Mouse (Mus musculus) testis, postnatal 10 days (tissue): ENCODE measurements around the gene Lrig3.

Experiments
- DNase-seq: peaks from one replicate; pipeline ENCODE4 v3.0.0; 2021; ENCODE audit warnings: low spot score

Gene Lrig3

DNA sequence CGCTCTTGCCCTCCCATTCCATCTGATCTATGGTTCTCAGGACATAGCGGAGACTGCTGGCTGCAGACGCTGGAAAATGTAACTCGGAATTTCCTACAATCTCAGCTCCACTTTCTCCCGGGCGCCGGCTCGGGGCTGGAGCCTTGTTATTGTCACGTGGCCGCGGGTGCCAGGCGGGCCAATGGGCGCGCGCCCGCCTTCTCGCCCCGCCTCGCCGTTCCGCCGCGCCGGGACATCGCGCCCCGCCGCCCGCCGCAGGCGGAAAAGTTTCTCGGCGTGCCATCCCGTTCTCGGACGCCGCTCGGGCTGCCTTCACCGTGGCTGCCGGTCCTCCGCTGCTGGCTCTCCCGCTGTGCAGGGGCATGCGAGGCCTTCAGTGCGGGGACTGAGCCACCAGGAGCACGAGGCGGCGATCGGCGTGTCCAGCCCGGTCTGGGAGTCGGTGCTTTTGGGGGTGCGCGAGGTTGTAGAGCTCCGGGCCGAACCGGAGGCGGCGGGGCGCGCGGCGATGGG lies at the start of gene Lrig3:
Gene Lrig3, plus strand, starts transcription at position 201 of the 513 bp plus-strand sequence.
- peak; percentile 87 for DNase-seq

DNA sequence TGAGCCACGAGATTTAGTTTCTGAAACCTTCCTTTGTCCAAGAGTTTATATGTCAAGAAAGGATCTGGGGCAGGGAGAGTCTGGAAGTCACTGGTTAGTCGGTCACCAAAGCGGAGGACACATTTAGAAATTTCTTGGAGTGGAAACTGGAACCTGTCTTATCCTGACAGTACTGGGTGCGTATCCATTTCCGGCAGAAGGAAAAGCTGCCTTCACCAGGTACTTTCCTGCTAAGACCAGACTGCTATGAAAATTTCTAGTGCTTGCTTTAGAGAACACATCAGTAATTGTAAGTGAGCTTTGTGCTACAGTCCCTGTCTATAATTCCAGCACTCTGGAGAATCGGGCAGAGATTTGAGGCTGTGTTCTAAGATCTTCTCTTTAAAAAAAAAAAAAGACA lies 49.2 kb upstream of the Lrig3 start:
- DNase-seq: no peak

DNA sequence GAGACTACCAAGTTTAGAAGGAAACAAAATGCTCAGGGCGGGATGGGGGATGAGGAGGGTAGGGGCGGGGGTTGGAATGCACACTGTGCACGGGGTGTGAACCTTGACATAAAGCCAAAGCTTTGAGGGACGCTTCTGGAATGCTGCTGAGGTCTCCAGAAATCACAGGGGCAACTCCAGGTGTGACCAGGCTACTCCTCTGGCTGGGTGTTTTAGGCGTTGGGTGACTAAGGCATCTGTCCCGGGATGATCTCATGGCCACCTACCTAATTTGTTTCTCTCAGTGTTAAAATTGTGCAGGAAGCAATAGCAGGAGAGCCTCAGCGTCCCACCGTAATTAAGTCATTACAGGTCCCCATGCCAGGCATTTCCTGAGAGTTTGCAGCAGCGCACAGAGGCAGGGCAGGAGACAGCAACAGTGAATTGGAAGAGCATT lies 48.5 kb upstream of the Lrig3 start:
- DNase-seq: no peak

DNA sequence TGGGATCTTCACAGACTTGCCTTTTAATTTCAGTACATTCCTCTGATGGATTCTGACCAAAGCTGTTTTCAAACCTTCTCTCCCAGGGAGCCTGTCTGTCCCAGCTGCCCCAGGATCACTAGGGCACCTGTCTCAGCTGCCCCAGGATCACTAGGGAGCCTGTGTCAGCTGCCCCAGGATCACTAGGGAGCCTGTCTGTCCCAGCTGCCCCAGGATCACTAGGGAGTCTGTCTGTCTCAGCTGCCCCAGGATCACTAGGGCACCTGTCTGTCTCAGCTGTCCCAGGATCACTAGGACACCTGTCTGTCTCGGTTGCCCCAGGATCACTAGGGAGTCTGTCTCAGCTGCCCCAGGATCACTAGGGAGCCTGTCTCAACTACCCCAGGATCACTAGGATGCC lies 47.0 kb upstream of the Lrig3 start:
- no peak for DNase-seq

DNA sequence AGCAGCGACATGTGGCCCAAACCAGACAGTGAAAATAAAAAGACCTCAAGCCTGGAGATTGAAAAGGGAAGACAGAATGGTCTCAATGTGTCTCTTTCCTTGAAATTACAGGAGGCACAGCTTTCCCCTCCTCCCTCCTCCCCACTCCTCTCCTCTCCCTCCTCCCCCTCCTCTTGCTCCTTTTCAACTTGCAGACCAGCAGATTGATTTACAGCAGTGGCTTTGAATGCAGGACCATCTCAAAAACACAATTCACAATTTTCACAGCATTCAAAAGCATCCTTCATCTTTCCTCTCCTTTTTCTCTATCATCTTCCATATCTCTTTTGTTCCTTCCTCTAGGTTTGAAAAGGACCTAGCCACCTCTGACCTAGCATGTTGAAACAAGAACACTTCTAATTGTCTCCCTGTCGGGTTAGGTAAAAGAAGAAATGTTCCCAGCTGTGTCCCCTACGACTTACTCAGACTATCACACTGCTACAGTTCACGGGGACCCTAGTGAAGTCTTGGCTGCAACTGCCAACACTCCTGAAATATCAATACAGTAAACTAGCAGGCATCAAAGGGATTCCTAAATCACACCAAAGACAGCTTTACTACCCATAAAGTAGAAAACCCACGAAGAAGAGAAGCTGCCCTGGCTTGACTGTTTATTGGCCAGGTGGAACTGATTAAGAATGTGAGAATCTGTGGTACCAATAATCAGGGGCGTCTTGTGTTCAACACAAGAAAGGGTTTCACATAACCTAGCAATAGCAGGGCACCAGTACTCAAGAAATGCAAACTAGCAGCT lies 44.1 kb upstream of the Lrig3 start:
- DNase-seq: no peak

DNA sequence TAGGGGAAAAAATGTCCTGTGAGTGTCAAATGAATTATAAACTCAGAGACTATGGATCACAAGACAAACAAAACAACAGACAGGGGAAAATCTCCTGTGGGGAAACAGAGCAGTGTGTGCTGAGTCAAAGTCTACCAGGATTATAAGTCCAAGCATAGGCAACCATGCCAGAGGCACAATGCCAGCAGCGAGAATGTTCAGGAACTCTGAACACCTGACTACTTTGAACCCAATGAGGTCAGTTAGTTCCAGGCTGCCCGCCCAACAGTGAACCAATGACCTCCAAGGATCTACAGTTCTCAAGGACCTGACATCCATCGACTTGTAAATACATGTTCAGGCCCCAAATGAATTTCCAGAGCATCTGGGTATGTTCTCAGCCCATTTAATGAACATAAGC lies 36.0 kb upstream of the Lrig3 start:
- no peak for DNase-seq

DNA sequence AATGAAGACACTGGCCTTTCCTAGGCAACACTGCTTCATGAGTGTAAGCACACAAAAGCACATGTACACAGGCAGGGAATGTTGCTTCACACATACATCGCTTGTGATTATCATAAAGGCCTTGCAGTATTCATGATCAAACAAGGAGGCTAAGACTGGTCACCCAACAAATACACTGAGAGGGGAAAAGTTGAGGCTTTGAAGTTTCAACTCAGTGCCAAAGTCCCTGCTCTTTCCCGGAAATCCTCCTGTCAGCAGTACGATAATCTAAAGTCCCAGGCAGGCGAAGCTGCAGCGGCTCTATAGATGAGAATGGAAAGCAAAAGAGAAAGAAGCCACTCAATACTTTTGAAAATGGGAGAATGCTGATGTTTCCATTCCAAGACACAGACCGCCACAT lies 32.6 kb upstream of the Lrig3 start:
- DNase-seq: no peak

DNA sequence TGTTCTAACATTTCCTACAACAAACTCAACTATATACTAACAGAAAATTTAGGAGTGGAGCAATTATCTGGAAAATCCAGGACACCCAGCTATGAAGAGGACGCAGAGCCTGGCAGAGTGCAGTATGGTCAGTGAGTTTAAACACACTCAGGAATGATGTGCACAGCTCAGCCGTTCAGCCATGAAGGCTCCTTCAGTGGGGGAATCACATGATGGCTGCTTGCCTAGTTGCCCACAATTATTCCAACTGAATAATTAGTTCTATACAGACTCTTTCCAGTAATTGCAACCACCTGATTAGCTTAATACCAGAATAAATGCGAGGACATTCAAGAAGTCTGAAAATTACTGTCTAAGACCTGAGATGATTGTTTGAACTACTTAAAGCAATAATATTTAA lies 31.9 kb upstream of the Lrig3 start:
- no peak for DNase-seq

DNA sequence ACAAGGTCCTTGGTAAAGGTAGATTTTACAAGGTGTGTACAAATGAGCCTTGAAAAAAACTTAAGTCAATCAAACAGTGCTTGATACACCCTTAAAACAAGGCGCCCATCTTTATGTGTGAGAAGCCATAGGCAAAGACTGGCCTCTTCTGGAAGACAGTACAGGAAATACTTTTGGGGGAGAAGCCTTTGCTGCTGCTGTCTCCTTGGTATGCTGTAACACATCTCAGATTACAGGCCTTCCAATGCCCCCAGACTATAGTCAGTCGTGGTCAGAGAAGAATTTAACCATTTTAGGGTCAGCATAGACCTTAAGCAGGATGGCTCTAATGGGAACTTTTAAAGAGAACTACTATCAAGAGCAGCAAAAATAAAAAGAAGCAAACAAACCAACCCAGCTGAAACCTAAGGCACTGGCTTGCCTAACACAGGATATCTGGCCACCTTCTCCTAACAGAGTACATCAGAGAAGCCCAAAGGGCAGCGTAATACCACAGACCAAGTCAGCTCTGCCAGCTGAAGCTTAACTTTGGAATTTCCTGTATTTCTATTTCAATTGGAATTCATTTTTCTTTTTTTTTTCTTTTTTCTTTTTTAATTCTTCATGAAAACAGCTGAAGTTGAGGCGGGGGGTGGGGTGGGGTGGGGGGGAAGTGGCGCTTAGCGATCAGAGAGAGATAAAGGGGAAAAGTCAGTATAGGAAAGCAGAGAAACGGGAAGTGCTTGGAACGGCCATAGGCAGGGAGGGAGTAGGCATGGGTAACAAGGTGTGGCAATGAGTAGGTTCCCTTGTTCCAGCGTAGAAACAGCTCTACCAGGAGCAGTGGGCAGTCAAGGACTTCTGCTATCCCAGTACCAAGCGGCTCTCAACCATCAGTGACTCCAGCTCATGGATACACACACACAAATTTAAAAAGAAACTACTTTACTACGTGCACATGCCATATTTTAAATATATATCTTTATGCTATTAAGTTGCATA lies 28.2 kb upstream of the Lrig3 start:
- DNase-seq: no peak

DNA sequence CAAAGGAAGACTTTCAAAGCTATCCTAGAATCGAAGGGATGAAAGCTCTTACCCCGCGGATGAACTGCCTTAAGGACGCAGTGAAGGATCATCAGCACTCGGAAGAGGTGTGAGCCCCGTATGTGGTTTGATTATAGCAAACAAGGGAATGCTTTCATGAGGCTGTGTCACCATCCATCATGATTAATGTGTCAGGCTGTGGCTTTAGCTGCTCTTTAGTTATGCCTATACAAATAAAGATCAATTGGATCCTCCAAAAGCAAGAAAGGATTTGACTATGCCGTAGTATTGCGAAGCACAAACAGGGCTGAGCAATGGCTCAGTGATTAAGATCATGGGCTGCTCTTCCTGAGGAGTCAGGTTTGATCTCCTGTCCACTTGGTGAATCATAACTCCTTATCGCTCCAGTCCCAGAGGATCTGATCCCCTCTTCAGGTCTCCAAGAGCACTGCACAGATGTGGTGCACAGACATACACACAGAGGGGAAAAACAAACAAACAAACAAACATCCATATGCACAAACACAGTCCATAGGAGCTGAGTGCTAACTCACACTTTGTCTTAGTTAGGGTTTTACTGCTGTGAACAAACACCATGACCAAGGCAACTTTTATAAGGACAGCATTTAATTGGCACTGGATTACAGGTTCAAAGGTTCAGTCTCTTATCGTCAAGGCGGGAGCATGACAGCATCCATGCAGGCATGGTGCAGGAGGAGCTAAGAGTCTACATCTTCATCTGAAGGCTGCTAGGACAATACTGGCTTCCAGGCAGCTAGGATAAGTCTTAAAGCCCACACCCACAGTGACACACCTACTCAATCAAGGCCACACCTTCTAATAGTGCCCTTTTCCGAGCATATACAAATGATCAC lies 27.2 kb upstream of the Lrig3 start:
- no peak for DNase-seq

DNA sequence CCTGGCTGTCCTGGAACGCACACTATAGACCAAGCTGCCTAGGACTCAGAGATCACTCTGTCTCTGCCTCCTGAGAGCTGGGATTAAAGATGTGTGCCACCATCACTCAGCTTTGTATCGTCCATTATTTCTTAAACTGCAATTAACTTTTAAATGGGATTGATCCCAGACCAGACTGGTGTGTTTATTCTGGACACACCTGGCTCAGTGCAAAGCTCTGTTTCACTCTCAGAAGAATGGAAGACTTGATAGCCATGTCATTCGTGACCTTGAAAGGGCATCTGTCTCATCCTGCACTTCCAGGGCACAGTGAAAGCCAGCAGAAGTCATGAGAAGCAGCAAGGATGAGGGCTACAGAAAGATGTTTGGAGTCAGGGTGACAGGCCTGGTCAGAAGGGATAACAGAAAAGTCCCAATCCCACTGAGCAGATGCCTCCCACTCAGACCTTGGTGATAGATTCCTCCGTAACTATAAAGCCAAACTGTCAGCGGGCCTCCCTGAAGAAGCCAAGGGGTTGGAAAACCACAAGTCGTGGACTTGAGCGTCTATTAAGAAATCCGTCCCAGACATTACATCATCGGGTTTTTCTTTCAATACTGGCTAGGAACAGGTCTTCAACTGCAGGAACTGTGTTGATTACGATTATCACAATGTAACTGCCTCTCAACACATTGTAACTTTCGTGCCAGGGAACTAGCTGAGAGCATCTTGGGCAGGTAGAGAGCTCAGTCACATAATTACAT lies 25.5 kb upstream of the Lrig3 start:
- no peak for DNase-seq

DNA sequence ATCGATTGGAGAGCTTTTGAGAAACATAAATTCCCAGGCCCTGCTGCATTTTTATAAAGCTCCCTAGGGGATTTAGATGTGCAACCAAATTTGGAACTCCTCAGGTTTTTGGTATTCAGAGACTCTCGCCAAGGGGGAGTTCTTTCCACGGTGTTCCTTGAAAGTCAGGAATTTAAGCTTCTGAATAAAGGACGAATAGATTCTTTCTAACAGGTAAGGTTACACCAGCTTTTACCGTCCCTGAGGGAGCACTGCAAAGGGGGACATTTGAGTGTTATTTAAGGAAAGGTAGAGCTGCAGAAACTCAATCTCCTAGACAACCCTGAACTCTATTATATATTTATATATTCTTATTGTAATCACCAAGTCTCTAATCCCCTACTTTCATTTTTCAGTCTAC lies 22.9 kb upstream of the Lrig3 start:
- DNase-seq: no peak

DNA sequence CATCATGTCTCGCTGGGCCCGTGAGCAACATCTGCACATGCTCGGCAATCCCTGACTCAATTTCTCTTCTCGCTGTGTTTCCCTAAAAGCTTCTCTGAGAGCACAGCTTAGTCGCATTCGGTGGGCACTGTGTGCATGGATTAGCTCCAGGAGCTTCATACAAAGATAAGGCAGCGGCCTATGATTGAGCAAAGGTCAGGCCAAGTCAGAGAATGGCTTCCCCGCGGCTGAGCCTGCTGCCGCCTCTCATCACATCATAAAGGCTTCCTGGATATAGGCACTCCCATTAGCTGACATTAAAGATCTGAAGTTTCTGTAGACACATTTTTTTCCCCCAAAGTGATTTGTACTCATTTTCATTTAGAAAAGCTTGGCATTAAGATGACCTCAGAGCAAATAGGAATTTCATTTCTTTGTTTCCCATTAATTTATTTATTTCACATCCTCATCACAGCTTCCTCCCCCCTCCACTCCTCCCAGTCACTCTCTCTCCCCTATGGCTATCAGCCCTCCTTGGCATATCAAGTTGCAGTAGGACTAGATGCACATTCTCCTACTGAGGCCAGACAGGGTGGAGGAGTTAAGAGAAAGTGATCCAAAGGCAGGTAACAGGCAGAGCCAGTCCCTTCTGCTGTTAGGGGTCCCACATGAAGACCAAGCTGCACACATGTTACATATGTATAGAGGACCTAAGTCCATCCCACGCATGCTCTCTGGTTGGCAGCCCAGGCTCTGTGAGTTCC lies 21.0 kb upstream of the Lrig3 start:
- no peak for DNase-seq

DNA sequence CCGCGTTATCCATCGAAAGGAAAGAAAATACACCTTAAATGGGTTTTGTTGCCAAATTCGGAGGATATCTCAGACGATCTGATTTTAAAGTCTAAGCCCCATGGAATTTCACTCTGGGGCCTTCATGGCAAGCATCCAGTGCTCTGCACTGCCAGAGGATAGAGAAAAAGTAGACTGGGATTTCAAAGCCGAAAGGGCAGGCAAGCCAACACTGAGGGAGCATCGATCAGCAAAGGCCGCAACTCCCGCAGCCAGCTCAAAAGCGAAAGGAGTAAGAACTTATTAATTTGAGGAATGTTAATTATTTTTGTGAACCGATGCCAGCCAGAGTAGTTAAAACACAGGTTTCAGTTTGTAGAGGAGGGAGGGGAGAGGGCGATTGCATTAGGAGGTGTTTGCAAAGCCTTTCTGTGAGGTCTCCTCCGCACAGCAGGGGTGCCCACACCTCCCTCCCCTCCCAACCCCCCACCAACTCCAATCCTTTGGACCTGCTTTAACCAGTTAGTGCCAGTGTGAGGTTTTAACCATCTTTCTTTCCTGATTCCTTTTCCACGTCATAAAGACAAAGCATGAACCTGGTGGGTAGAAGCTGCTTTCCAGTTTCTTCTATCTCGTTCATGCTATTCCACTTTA lies 17.0 kb upstream of the Lrig3 start:
- DNase-seq: no peak

DNA sequence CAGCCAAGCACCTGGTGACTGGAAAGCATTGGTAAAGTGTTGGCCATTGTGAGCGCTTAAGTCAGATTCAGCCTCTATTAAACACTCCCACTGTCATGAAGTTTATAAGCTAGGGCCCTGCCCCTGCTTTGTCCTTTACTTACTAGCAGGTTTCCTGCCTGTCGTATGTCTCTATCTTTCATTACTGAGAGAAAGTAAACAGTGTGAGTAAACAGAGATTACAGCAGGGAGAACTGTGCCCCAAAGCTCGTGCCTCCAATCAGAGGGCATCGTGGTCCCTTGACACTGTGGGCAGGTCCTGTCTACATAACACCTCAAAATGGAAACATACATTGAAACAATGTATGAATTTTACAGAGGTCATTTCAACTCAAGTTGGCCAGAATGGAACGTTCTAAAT lies 14.3 kb upstream of the Lrig3 start:
- peak; percentile 20 for DNase-seq

DNA sequence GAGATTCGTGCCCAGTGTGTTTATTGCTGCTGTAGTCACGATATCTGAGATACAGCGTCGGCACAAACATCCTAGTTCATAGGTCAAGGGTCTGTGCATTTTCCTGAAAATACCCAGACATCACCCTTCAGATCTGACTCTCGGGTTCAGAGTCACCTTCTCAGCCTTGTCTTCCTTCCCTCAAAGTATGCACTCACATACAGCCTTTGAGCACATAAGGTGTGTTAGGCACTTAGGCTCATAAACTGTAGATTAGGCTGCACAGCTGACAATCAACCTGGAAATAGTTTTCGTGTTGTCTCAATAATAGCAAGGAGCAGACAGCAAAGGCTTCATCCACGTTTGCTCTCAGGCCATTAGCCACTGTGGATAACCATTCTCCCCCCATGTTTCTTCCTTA lies 11.6 kb upstream of the Lrig3 start:
- DNase-seq: peak; percentile 1

DNA sequence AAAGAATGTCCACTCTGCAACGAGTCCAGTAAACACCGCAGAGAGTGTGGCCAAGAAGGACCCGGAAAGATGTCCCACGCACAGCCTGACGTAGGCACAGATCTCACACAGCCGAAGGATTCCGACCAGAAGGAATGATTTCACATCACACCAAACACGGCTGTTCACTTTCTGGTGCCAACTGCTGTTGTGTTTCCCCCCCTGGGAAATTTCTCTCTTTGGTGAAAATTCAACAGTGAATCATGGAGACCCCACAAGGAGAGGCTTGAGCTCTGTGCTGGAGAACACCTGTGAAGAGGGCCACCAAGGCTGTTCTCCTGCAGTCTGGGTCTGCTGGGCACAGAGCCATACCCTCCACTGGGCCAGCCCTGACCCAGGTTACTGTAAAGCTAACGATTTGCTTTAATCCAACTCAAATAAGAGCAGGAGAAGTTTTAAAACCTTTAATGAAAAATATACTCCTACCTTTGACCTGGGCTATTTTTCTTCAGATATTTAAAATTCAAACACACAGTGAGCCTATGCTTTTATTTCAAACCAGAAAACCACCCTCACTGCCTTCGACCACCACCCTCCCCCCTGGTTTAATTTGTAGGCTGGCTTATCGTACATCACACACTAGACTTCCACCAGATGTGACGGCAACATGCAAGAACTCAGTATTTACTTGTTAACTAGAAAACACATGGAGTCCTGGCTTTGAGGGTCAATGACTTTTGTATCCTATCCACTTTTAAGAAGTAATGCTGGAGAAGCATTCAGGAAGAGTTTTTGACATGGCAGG lies 11.0 kb upstream of the Lrig3 start:
- DNase-seq: peak; percentile 36

DNA sequence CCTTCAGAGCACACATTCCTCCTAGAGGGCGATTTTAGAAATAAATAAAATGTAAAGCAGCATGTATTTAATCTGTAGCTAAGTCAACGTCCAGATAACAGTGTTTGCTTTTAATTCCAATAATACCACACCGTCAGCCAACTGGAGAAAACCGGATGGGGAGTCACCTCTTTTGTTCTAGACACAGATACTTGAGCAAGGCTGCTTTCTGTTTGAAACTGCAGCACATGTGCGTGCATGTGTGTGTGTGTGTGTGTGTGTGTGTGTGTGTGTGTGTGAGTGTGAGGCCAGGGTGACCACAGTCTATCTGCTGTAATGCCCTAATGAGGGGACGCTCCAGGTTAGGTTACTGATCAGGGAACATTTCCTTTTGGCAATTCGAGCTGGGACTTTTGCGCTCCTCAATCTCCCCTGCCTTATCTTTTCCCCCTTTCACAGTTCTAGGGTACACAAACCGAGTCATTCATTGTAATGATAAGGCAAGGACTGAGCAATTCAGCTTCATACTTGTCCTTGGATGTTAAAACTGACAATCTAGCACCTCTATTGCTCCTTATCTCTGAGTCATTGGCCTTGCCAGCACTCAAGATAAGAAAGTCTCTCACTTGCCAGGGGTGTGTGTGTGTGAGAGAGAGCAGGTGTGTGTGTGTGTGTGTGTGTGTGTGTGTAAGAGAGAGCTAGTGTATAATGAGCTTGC lies 4.4 kb upstream of the Lrig3 start:
- no peak for DNase-seq

DNA sequence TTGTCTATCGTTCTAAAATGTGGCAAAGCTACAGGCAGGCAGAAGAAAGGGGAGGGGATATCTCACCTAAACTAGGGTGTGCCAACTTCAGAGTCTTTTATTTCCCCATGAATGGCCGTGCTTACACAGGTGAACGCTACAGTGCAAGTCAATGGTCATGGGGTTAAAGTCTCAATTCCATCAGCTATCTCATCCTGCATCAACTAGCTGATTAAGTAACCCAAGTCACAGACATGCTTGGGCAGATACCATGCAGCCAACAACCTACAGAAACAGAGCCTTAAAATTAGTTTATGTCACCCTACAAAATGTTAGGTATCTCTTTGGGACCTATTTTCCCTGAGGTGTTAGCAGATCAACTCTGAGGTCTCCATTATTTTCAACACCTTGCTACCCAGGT lies 1.3 kb upstream of the Lrig3 start:
- no peak for DNase-seq
